Comparison of ENCODE assay signal across 8 mouse cellular contexts in the genomic region with DNA sequence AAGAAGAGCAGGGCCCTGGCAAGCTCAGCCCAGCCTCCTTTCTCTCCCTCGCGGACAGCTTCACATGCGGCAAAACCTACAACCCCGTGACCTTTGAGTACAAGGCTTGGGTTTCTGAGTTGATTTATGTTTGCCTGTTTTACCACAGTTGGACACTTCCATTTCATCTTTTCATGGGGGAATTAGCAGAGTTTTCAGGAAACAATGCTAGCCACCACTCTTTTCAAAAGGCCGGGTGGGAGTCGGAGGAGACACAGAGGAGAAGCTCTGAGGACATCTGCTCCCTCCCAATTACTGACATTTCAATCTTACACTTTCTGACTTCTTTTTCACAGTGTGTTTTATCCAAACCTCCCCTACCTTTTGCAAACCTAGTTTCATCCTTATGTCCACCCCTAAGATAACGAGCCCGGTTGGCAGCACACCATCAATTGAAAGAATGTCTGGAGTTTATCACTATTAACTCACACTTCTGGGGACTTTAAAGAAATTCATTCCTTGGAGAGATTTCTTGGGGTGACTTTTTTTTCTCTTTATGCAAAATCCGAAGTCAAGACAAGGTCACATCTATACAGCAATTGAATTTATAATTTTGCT.
DNase-seq lines count a peak whose midpoint lies in the region; ATAC-seq and TF ChIP-seq lines count a peak whose summit lies in the region.
"Had no signal": no experiment of that assay in that cellular context is flagged by ENCODE, and none has a peak within 500 bp of the region (broad histone marks: within the 10 kb centered on the region; RNA-seq: fewer than 3 reads in every experiment).

No protein-coding gene starts in this region.

- H3K27me3 ChIP-seq in MEL (ENCODE audit: control insufficient read depth in 1 of 2, insufficient read depth in 2 of 2, low read length in 2 of 2) = no peaks in the 10 kb centered on the region
- H3K27me3 ChIP-seq in liver, postnatal 0 days (ENCODE audit: insufficient read depth, low read length) = no peaks in the 10 kb centered on the region
- H3K27me3 ChIP-seq: embryonic facial prominence, embryonic 15.5 days had no signal

- H3K9ac ChIP-seq in MEL (ENCODE audit: control insufficient read depth, low read depth, low read length, poor library complexity, severe bottlenecking) = no peak overlapping the region
- H3K9ac ChIP-seq in liver, postnatal 0 days (replicated peaks) = no peak overlapping the region
- H3K9ac ChIP-seq: embryonic facial prominence, embryonic 15.5 days had no signal

- peak overlapping the region; percentile 34; the same call in 1 of the 2 replicates for H3K4me2 ChIP-seq in liver, postnatal 0 days (ENCODE audit: low read depth, low read length)
- H3K4me2 ChIP-seq: embryonic facial prominence, embryonic 15.5 days had no signal

- no peak for TF ChIP-seq RAD21 in MEL (IDR thresholded peaks at IDR 0.05; ENCODE audit: low read depth, low read length)

- peak; percentile 51 for DNase-seq in MEL (ENCODE audit: low read depth, low spot score)
- peak; percentile 69 for DNase-seq in adrenal gland, adult 8-10 months
- DNase-seq in hindlimb bud, embryonic 11.5 days (ENCODE audit: extremely low spot score, low read depth, low spot score) = peak; percentile 83
- DNase-seq in liver, postnatal 0 days = no peak
- no peak for DNase-seq in thymus, postnatal 36 days
- no peak for DNase-seq in left cerebral cortex, adult 8-10 months (ENCODE audit: low spot score in 2 of 2)
- DNase-seq in right cerebral cortex, postnatal 14 days = no peak

- WGBS in liver, postnatal 0 days (ENCODE audit: insufficient replicate concordance) = 21% methylated on average over 9 of the region's 9 CpGs

- TF ChIP-seq POLR2A in MEL (IDR thresholded peaks at IDR 0.05; ENCODE audit: control insufficient read depth in 1 of 2, insufficient read depth in 1 of 2, low read depth in 1 of 2, low read length in 2 of 2, poor library complexity in 1 of 2) = no peak

- peak in 1 of 2 experiments; percentile 56; a peak in 2 of 4 replicates for TF ChIP-seq EP300 in MEL (IDR thresholded peaks at IDR 0.05; ENCODE audit: low read depth in 1 of 2, low read length in 2 of 2)
- no peak for TF ChIP-seq EP300 in liver, postnatal 0 days (IDR thresholded peaks at IDR 0.05; ENCODE audit: low read depth)

- no peak overlapping the region for H3K4me3 ChIP-seq in MEL (ENCODE audit: control insufficient read depth in 1 of 2, insufficient read depth in 1 of 2, low read depth in 2 of 2, low read length in 2 of 2)
- no peak overlapping the region for H3K4me3 ChIP-seq in liver, postnatal 0 days (ENCODE audit: low read depth, low read length)
- H3K4me3 ChIP-seq: embryonic facial prominence, embryonic 15.5 days had no signal

- H3K9me3 ChIP-seq in MEL (replicated peaks; ENCODE audit: insufficient read depth, low read length) = no peaks in the 10 kb centered on the region
- H3K9me3 ChIP-seq in liver, postnatal 0 days (ENCODE audit: low read length) = no peaks in the 10 kb centered on the region
- H3K9me3 ChIP-seq: embryonic facial prominence, embryonic 15.5 days had no signal

- H3K27ac ChIP-seq in MEL (ENCODE audit: control insufficient read depth, low read depth, low read length) = peak overlapping the region; percentile 54; the same call in 1 of the 2 replicates
- H3K27ac ChIP-seq in liver, postnatal 0 days (ENCODE audit: low read depth) = peak overlapping the region; percentile 41
- H3K27ac ChIP-seq: embryonic facial prominence, embryonic 15.5 days had no signal

- ATAC-seq in liver, postnatal 0 days = peak; percentile 89

- peaks cover 0 to 24% of the 10 kb centered on the region in 2 experiments; a peak in 3 of 4 replicates for H3K36me3 ChIP-seq in MEL (ENCODE audit: control insufficient read depth in 1 of 2, insufficient read depth in 2 of 2, low read length in 2 of 2)
- H3K36me3 ChIP-seq in liver, postnatal 0 days (replicated peaks; ENCODE audit: insufficient read depth, low read length) = no peaks in the 10 kb centered on the region
- H3K36me3 ChIP-seq: embryonic facial prominence, embryonic 15.5 days had no signal

- peaks cover 9 to 23% of the 10 kb centered on the region in 2 experiments for H3K4me1 ChIP-seq in MEL (ENCODE audit: control insufficient read depth in 1 of 2, insufficient read depth in 2 of 2, low read length in 2 of 2)
- 0 out of 2 replicates have a peak, but pooled peaks cover 2% of the 10 kb centered on the region for H3K4me1 ChIP-seq in liver, postnatal 0 days (ENCODE audit: insufficient read depth)
- H3K4me1 ChIP-seq: embryonic facial prominence, embryonic 15.5 days had no signal

- no peaks in the 10 kb centered on the region for H3K79me2 ChIP-seq in MEL (ENCODE audit: control insufficient read depth, insufficient read depth, low read length, poor library complexity)

- no peak for TF ChIP-seq CTCF in MEL (IDR thresholded peaks at IDR 0.05 in 2 of 3, conservative IDR thresholded peaks at IDR 0.05 in 1 of 3; ENCODE audit: control insufficient read depth in 1 of 3, insufficient read depth in 1 of 3, low read depth in 2 of 3, low read length in 3 of 3, poor library complexity in 1 of 3, severe bottlenecking in 1 of 3)
- no peak for TF ChIP-seq CTCF in liver, postnatal 0 days (IDR thresholded peaks at IDR 0.05; ENCODE audit: low read depth)

TF ChIP-seq in MEL, 35 proteins besides CTCF, POLR2A, EP300 and RAD21:
- peak; percentile 54 for TF ChIP-seq GATA1 (IDR thresholded peaks at IDR 0.05; ENCODE audit: low read depth, low read length)
- no peak for TF ChIP-seq KAT2A (conservative IDR thresholded peaks at IDR 0.05; ENCODE audit: low read depth, low read length)
- TF ChIP-seq CHD1 (IDR thresholded peaks at IDR 0.05; ENCODE audit: low read depth, low read length) = peak; percentile 93

Comparison
In these comparisons a context has a peak if more than half of its experiments do, and no peak if none do; other contexts are left out.
1. DNase-seq: peak in MEL (single experiment), adrenal gland, adult 8-10 months (single experiment) and hindlimb bud, embryonic 11.5 days (single experiment); none in liver, postnatal 0 days (single experiment), thymus, postnatal 36 days (0 of 2), left cerebral cortex, adult 8-10 months (0 of 2) and right cerebral cortex, postnatal 14 days (single experiment).